Mouse (Mus musculus): Measurements from ENCODE around the gene Ndufb4. TPM values are rescaled to one million over a fixed set of nuclear protein-coding genes. Genes with fewer than 3 reads are reported as not detected.

Gene Ndufb4
- polyA plus RNA-seq, 1 experiment from 2014 or later: 68.6 TPM

GRCm38 (mm10) chr16:37670666-37671283 is 16.5 kb upstream of the Ndufb4 start:
- Histone ChIP-seq H3K27ac (replicated peaks; ENCODE audit: low read depth, low read length) (no peak overlapping the region), H3K4me1 (ENCODE audit: control insufficient read depth, insufficient read depth, low read length) (no peaks in the 10 kb centered on the region), H3K9me3 (ENCODE audit: control insufficient read depth, low read length) (no peaks in the 10 kb centered on the region), H3K4me2 (ENCODE audit: low read length) (no peak overlapping the region), H3K27me3 (ENCODE audit: control insufficient read depth, insufficient read depth, low read length) (no peaks in the 10 kb centered on the region), H3K36me3 (ENCODE audit: control insufficient read depth, insufficient read depth, low read length) (no peaks in the 10 kb centered on the region), H3K9ac (replicated peaks; ENCODE audit: low read length) (no peak overlapping the region), H3K4me3 (replicated peaks; ENCODE audit: low read depth, low read length) (no peak overlapping the region)
- ATAC-seq (ENCODE audit: low FRiP score, low TSS enrichment): no peak
- WGBS: 23% methylated on average over 4 of the region's 4 CpGs
- DNase-seq: no peak

GRCm38 (mm10) chr16:37665394-37665935 is 11.2 kb upstream of the Ndufb4 start:
- no peak for ATAC-seq (ENCODE audit: low FRiP score, low TSS enrichment)
- Histone ChIP-seq H3K36me3 (ENCODE audit: control insufficient read depth, insufficient read depth, low read length) (no peaks in the 10 kb centered on the region), H3K4me1 (ENCODE audit: control insufficient read depth, insufficient read depth, low read length) (peaks cover 10% of the 10 kb centered on the region), H3K9me3 (ENCODE audit: control insufficient read depth, low read length) (no peaks in the 10 kb centered on the region), H3K27me3 (ENCODE audit: control insufficient read depth, insufficient read depth, low read length) (no peaks in the 10 kb centered on the region), H3K9ac (replicated peaks; ENCODE audit: low read length) (no peak overlapping the region), H3K4me3 (replicated peaks; ENCODE audit: low read depth, low read length) (no peak overlapping the region), H3K4me2 (ENCODE audit: low read length) (no peak overlapping the region), H3K27ac (replicated peaks; ENCODE audit: low read depth, low read length) (no peak overlapping the region)
- 86% methylated on average over 5 of the region's 5 CpGs for WGBS
- no peak for DNase-seq

GRCm38 (mm10) chr16:37663643-37664459 is 9.6 kb upstream of the Ndufb4 start:
- H3K4me3 ChIP-seq (replicated peaks; ENCODE audit: low read depth, low read length): no peak overlapping the region
- no peak overlapping the region for H3K4me2 ChIP-seq (ENCODE audit: low read length)
- DNase-seq: peak; percentile 47
- H3K4me1 ChIP-seq (ENCODE audit: control insufficient read depth, insufficient read depth, low read length): peaks cover 10% of the 10 kb centered on the region
- no peaks in the 10 kb centered on the region for H3K27me3 ChIP-seq (ENCODE audit: control insufficient read depth, insufficient read depth, low read length)
- H3K36me3 ChIP-seq (ENCODE audit: control insufficient read depth, insufficient read depth, low read length): no peaks in the 10 kb centered on the region
- WGBS: 26% methylated on average over 9 of the region's 9 CpGs
- peak; percentile 43; the same call in 1 of the 2 replicates for ATAC-seq (ENCODE audit: low FRiP score, low TSS enrichment)
- peak overlapping the region; percentile 63 for H3K27ac ChIP-seq (replicated peaks; ENCODE audit: low read depth, low read length)
- H3K9me3 ChIP-seq (ENCODE audit: control insufficient read depth, low read length): no peaks in the 10 kb centered on the region
- H3K9ac ChIP-seq (replicated peaks; ENCODE audit: low read length): no peak overlapping the region

- H3K4me3 ChIP-seq (replicated peaks; ENCODE audit: low read depth, low read length): no peak overlapping the region
- H3K27me3 ChIP-seq (ENCODE audit: control insufficient read depth, insufficient read depth, low read length): no peaks in the 10 kb centered on the region
- no peak overlapping the region for H3K9ac ChIP-seq (replicated peaks; ENCODE audit: low read length)
- WGBS: 12% methylated on average over 7 of the region's 7 CpGs
- ATAC-seq (ENCODE audit: low FRiP score, low TSS enrichment): no peak
- H3K4me2 ChIP-seq (ENCODE audit: low read length): no peak overlapping the region
- no peaks in the 10 kb centered on the region for H3K36me3 ChIP-seq (ENCODE audit: control insufficient read depth, insufficient read depth, low read length)
- H3K4me1 ChIP-seq (ENCODE audit: control insufficient read depth, insufficient read depth, low read length): peaks cover 32% of the 10 kb centered on the region
- H3K27ac ChIP-seq (replicated peaks; ENCODE audit: low read depth, low read length): peak overlapping the region; percentile 39
- peak; percentile 64 for DNase-seq
- no peaks in the 10 kb centered on the region for H3K9me3 ChIP-seq (ENCODE audit: control insufficient read depth, low read length)
Measured at GRCm38 (mm10) chr16:37656796-37657195, 2.5 kb upstream of the Ndufb4 start.

DNA sequence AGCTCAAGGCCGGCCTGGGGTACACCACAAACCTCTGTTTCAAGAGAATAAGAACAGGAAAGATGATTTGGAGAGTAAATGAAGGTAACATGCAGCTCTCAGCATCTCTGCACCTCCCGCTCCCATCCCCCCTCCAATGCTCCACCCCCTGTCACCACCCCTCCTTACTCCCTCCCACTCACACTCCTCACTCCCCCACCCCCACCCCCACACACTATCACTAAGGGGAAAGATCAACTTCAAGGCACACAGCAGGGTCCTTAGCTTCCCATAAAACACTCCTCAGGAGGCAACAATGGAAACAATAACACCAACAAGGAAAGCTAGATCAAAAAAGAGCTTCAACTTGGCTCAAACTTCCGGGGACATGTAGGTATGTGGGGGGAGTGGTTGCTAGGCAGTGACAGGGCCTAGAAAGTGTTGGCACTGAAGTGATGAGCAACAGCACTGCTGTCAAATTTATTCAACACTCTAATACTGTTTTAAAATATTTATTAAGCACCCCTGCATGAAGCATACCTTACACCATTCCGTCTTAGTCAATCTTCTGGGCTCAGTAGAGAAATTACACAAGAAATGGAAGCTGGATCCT is 1.6 kb upstream of the Ndufb4 start:
- Histone ChIP-seq H3K9me3 (ENCODE audit: control insufficient read depth, low read length) (no peaks in the 10 kb centered on the region), H3K27ac (replicated peaks; ENCODE audit: low read depth, low read length) (peak overlapping the region; percentile 50), H3K36me3 (ENCODE audit: control insufficient read depth, insufficient read depth, low read length) (no peaks in the 10 kb centered on the region), H3K4me1 (ENCODE audit: control insufficient read depth, insufficient read depth, low read length) (peaks cover 32% of the 10 kb centered on the region), H3K4me3 (replicated peaks; ENCODE audit: low read depth, low read length) (no peak overlapping the region), H3K9ac (replicated peaks; ENCODE audit: low read length) (no peak overlapping the region), H3K27me3 (ENCODE audit: control insufficient read depth, insufficient read depth, low read length) (no peaks in the 10 kb centered on the region), H3K4me2 (ENCODE audit: low read length) (no peak overlapping the region)
- 12% methylated on average over 4 of the region's 4 CpGs for WGBS
- ATAC-seq (ENCODE audit: low FRiP score, low TSS enrichment) (no peak; the same call in 1 of the 2 replicates), DNase-seq (peak; percentile 35)

- H3K4me2 ChIP-seq (ENCODE audit: low read length): peak overlapping the region; percentile 50
- H3K4me1 ChIP-seq (ENCODE audit: control insufficient read depth, insufficient read depth, low read length): peaks cover 32% of the 10 kb centered on the region
- no peaks in the 10 kb centered on the region for H3K9me3 ChIP-seq (ENCODE audit: control insufficient read depth, low read length)
- H3K36me3 ChIP-seq (ENCODE audit: control insufficient read depth, insufficient read depth, low read length): no peaks in the 10 kb centered on the region
- H3K9ac ChIP-seq (replicated peaks; ENCODE audit: low read length): no peak overlapping the region
- WGBS: 62% methylated on average over 4 of the region's 4 CpGs
- DNase-seq (no peak), ATAC-seq (ENCODE audit: low FRiP score, low TSS enrichment) (no peak)
- no peak overlapping the region for H3K4me3 ChIP-seq (replicated peaks; ENCODE audit: low read depth, low read length)
- H3K27ac ChIP-seq (replicated peaks; ENCODE audit: low read depth, low read length): peak overlapping the region; percentile 68
- no peaks in the 10 kb centered on the region for H3K27me3 ChIP-seq (ENCODE audit: control insufficient read depth, insufficient read depth, low read length)
Measured at GRCm38 (mm10) chr16:37654831-37655455, 690 bp upstream of the Ndufb4 start.

DNA sequence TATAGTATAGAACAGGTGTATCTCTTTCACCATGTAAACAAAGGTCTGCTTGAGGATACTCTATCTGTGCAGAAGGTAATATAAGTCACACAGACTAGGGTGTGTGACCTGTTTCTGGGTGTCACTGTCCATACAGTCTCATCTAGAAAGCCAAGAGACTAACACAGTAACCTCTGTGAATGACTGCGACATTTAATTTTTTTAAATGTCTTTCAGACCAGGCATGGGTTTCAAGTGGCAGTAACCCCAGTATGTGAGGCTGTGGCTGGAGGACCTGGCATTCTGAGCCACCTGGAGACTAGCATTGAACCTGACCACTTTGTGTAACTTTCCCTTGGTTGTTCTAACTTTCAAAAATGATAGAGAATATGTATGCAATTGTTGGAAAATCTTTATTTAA is 1.2 kb downstream of the Ndufb4 start:
- ATAC-seq (ENCODE audit: low FRiP score, low TSS enrichment) (no peak), DNase-seq (no peak)
- Histone ChIP-seq H3K9me3 (ENCODE audit: control insufficient read depth, low read length) (no peaks in the 10 kb centered on the region), H3K36me3 (ENCODE audit: control insufficient read depth, insufficient read depth, low read length) (peaks cover 1% of the 10 kb centered on the region), H3K4me1 (ENCODE audit: control insufficient read depth, insufficient read depth, low read length) (peaks cover 32% of the 10 kb centered on the region), H3K27ac (replicated peaks; ENCODE audit: low read depth, low read length) (no peak overlapping the region), H3K4me3 (replicated peaks; ENCODE audit: low read depth, low read length) (peak overlapping the region; percentile 53), H3K27me3 (ENCODE audit: control insufficient read depth, insufficient read depth, low read length) (no peaks in the 10 kb centered on the region), H3K9ac (replicated peaks; ENCODE audit: low read length) (peak overlapping the region; percentile 17; the same call in 1 of the 2 replicates), H3K4me2 (ENCODE audit: low read length) (peak overlapping the region; percentile 70)
- 88% methylated on average over 1 of the region's 1 CpGs for WGBS

DNA sequence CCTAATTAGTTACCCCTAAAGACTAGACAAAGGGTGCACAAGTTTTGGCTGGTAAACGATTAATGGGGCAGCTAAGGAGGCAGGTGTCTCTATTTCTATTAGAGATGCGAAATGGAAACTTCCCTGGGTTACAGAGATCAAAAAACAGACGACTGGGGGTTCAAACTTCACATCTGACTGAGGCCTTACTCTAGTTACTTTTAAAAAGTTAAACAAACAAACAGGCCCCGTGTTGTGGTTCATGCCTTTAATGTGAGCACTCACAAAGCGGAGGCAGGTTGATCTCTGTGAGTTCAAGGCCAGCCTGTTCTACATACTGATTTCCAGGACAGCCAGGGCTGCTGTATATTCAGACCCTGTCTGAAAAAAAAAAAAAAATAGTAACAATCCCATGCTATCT is 1.6 kb downstream of the Ndufb4 start:
- H3K9me3 ChIP-seq (ENCODE audit: control insufficient read depth, low read length): no peaks in the 10 kb centered on the region
- no peak overlapping the region for H3K9ac ChIP-seq (replicated peaks; ENCODE audit: low read length)
- no peak overlapping the region for H3K27ac ChIP-seq (replicated peaks; ENCODE audit: low read depth, low read length)
- peak overlapping the region; percentile 70 for H3K4me2 ChIP-seq (ENCODE audit: low read length)
- DNase-seq (no peak), ATAC-seq (ENCODE audit: low FRiP score, low TSS enrichment) (no peak)
- H3K4me1 ChIP-seq (ENCODE audit: control insufficient read depth, insufficient read depth, low read length): peaks cover 32% of the 10 kb centered on the region
- WGBS: 88% methylated on average over 5 of the region's 5 CpGs
- peaks cover 5% of the 10 kb centered on the region for H3K36me3 ChIP-seq (ENCODE audit: control insufficient read depth, insufficient read depth, low read length)
- H3K27me3 ChIP-seq (ENCODE audit: control insufficient read depth, insufficient read depth, low read length): no peaks in the 10 kb centered on the region
- no peak overlapping the region for H3K4me3 ChIP-seq (replicated peaks; ENCODE audit: low read depth, low read length)

Data from midbrain, embryonic 14.5 days (tissue).